Mouse (Mus musculus) MEL-GATA-1-ER (cell line): Measurements from ENCODE around the gene Chrne.

Experiments used
- DNase-seq: peaks from one replicate; pipeline ENCODE4 v3.0.0-alpha.2; 2012; ENCODE audit warnings: low read depth; ENCODE audit errors: extremely low read depth

Gene Chrne

GRCm38 (mm10) chr11:70628431-70628830, 9.4 kb upstream of the Chrne start:
- no peak for DNase-seq

- no peak for DNase-seq
Observed at GRCm38 (mm10) chr11:70626877-70627276, 7.9 kb upstream of the Chrne start.

GRCm38 (mm10) chr11:70625473-70625872, 6.5 kb upstream of the Chrne start:
- DNase-seq, result no peak

- DNase-seq, result peak; percentile 70
Observed at GRCm38 (mm10) chr11:70623053-70623742, 4.2 kb upstream of the Chrne start.

GRCm38 (mm10) chr11:70621972-70622814, 3.2 kb upstream of the Chrne start:
- DNase-seq, result peak; percentile 62

GRCm38 (mm10) chr11:70615516-70616093, 3.4 kb downstream of the Chrne start, which contains the start of gene 4930544D05Rik:
Gene 4930544D05Rik, plus strand, starts transcription at chr11:70615848.
- DNase-seq, result no peak

GRCm38 (mm10) chr11:70615074-70615473, 3.9 kb downstream of the Chrne start:
- DNase-seq, result no peak

GRCm38 (mm10) chr11:70612505-70612904, 6.5 kb downstream of the Chrne start:
- DNase-seq, result no peak

GRCm38 (mm10) chr11:70610752-70611151, 8.3 kb downstream of the Chrne start:
- no peak for DNase-seq

GRCm38 (mm10) chr11:70608381-70609066, 10.5 kb downstream of the Chrne start:
- no peak for DNase-seq

GRCm38 (mm10) chr11:70607611-70608010, 11.4 kb downstream of the Chrne start:
- no peak for DNase-seq

GRCm38 (mm10) chr11:70606717-70607116, 12.3 kb downstream of the Chrne start:
- DNase-seq, result no peak

GRCm38 (mm10) chr11:70605024-70605566, 13.9 kb downstream of the Chrne start:
- no peak for DNase-seq

- no peak for DNase-seq
Observed at GRCm38 (mm10) chr11:70598451-70598953, 20.5 kb downstream of the Chrne start.

GRCm38 (mm10) chr11:70597301-70597700, 21.7 kb downstream of the Chrne start:
- peak; percentile 82 for DNase-seq

GRCm38 (mm10) chr11:70596094-70596493, 22.9 kb downstream of the Chrne start:
- DNase-seq, result no peak

- DNase-seq, result no peak
Observed at GRCm38 (mm10) chr11:70595638-70596037, 23.4 kb downstream of the Chrne start.

GRCm38 (mm10) chr11:70594253-70594989, 24.6 kb downstream of the Chrne start:
- no peak for DNase-seq

GRCm38 (mm10) chr11:70591733-70592132, 27.3 kb downstream of the Chrne start:
- DNase-seq, result no peak

GRCm38 (mm10) chr11:70586954-70587353, 32.1 kb downstream of the Chrne start:
- no peak for DNase-seq
